Mouse (Mus musculus): ENCODE results near the gene Hdgf. TPM values are rescaled to one million over a fixed set of nuclear protein-coding genes. Genes with fewer than 3 reads are reported as not detected.

The Hdgf gene
- polyA plus RNA-seq, 1 experiment from 2014 or later, result 183 TPM

- Histone ChIP-seq H3K4me1 (replicated peaks) (peaks cover 48% of the 10 kb centered on the region), H3K4me2 (no peak overlapping the region), H3K4me3 (no peak overlapping the region), H3K36me3 (peaks cover 37% of the 10 kb centered on the region), H3K9ac (no peak overlapping the region), H3K27me3 (no peaks in the 10 kb centered on the region), H3K27ac (replicated peaks) (no peak overlapping the region), H3K9me3 (no peaks in the 10 kb centered on the region)
- ATAC-seq (ENCODE audit: low FRiP score, low read depth), result no peak
- WGBS, result 67% methylated on average over 4 of the region's 4 CpGs
Measured at GRCm38 (mm10) chr3:87934501-87934900, 28.4 kb downstream of the Hdgf start.

- Histone ChIP-seq H3K4me1 (replicated peaks) (peaks cover 46% of the 10 kb centered on the region), H3K4me3 (no peak overlapping the region), H3K9me3 (no peaks in the 10 kb centered on the region), H3K9ac (no peak overlapping the region), H3K4me2 (no peak overlapping the region), H3K27me3 (no peaks in the 10 kb centered on the region), H3K27ac (replicated peaks) (no peak overlapping the region), H3K36me3 (peaks cover 44% of the 10 kb centered on the region)
- no peak for ATAC-seq (ENCODE audit: low FRiP score, low read depth)
- 87% methylated on average over 4 of the region's 4 CpGs for whole genome bisulfite sequencing
Measured at GRCm38 (mm10) chr3:87935201-87935600, 29.1 kb downstream of the Hdgf start.

- WGBS, result 89% methylated on average over 2 of the region's 2 CpGs
- no peak overlapping the region for H3K4me3 ChIP-seq
- peak; percentile 47; the same call in 1 of the 2 replicates for ATAC-seq (ENCODE audit: low FRiP score, low read depth)
- H3K27me3 ChIP-seq, result no peaks in the 10 kb centered on the region
- peaks cover 48% of the 10 kb centered on the region for H3K36me3 ChIP-seq
- no peak overlapping the region for H3K27ac ChIP-seq (replicated peaks)
- no peak overlapping the region for H3K9ac ChIP-seq
- H3K4me2 ChIP-seq, result no peak overlapping the region
- H3K9me3 ChIP-seq, result no peaks in the 10 kb centered on the region
- peaks cover 45% of the 10 kb centered on the region for H3K4me1 ChIP-seq (replicated peaks)
Measured at GRCm38 (mm10) chr3:87935776-87936175, 29.7 kb downstream of the Hdgf start.

- no peak for ATAC-seq (ENCODE audit: low FRiP score, low read depth)
- 59% methylated on average over 5 of the region's 5 CpGs for WGBS
- H3K36me3 ChIP-seq, result peaks cover 36% of the 10 kb centered on the region
Measured at GRCm38 (mm10) chr3:87940611-87941010, 34.5 kb downstream of the Hdgf start.

GRCm38 (mm10) chr3:87942471-87942870 lies 36.4 kb downstream of the Hdgf start:
- no peak overlapping the region for H3K4me3 ChIP-seq
- no peak overlapping the region for H3K9ac ChIP-seq
- H3K4me2 ChIP-seq, result no peak overlapping the region
- H3K27me3 ChIP-seq, result no peaks in the 10 kb centered on the region
- WGBS, result 93% methylated on average over 2 of the region's 2 CpGs
- no peak for ATAC-seq (ENCODE audit: low FRiP score, low read depth)
- peaks cover 20% of the 10 kb centered on the region for H3K4me1 ChIP-seq (replicated peaks)
- H3K9me3 ChIP-seq, result no peaks in the 10 kb centered on the region
- H3K27ac ChIP-seq (replicated peaks), result no peak overlapping the region
- H3K36me3 ChIP-seq, result peaks cover 36% of the 10 kb centered on the region

More at GRCm38 (mm10) chr3:87940611-87941010, 34.5 kb downstream of the Hdgf start:
- Histone ChIP-seq H3K27ac (replicated peaks) (no peak overlapping the region), H3K9ac (no peak overlapping the region), H3K4me2 (no peak overlapping the region), H3K27me3 (no peaks in the 10 kb centered on the region), H3K4me1 (replicated peaks) (peaks cover 13% of the 10 kb centered on the region), H3K4me3 (no peak overlapping the region), H3K9me3 (no peaks in the 10 kb centered on the region)

GRCm38 (mm10) chr3:87943586-87943985 lies 37.5 kb downstream of the Hdgf start:
- Histone ChIP-seq H3K36me3 (peaks cover 33% of the 10 kb centered on the region), H3K27ac (replicated peaks) (no peak overlapping the region), H3K4me1 (replicated peaks) (peaks cover 31% of the 10 kb centered on the region), H3K27me3 (no peaks in the 10 kb centered on the region), H3K9ac (no peak overlapping the region), H3K4me2 (no peak overlapping the region), H3K9me3 (no peaks in the 10 kb centered on the region), H3K4me3 (no peak overlapping the region)
- no peak for ATAC-seq (ENCODE audit: low FRiP score, low read depth)
- WGBS, result 85% methylated on average over 7 of the region's 7 CpGs

- 10% methylated on average over 4 of the region's 4 CpGs for WGBS
- Histone ChIP-seq H3K27ac (replicated peaks) (no peak overlapping the region), H3K4me1 (replicated peaks) (peaks cover 42% of the 10 kb centered on the region), H3K36me3 (peaks cover 19% of the 10 kb centered on the region), H3K27me3 (no peaks in the 10 kb centered on the region), H3K4me2 (no peak overlapping the region), H3K9ac (no peak overlapping the region), H3K4me3 (no peak overlapping the region), H3K9me3 (no peaks in the 10 kb centered on the region)
- ATAC-seq (ENCODE audit: low FRiP score, low read depth), result peak; percentile 61
Measured at GRCm38 (mm10) chr3:87944838-87945600, 38.9 kb downstream of the Hdgf start.

GRCm38 (mm10) chr3:87945781-87946540 lies 39.8 kb downstream of the Hdgf start:
- Histone ChIP-seq H3K4me2 (no peak overlapping the region), H3K9me3 (no peaks in the 10 kb centered on the region), H3K4me1 (replicated peaks) (peaks cover 46% of the 10 kb centered on the region), H3K9ac (no peak overlapping the region), H3K36me3 (peaks cover 11% of the 10 kb centered on the region), H3K27ac (replicated peaks) (no peak overlapping the region), H3K4me3 (no peak overlapping the region), H3K27me3 (no peaks in the 10 kb centered on the region)
- no peak for ATAC-seq (ENCODE audit: low FRiP score, low read depth)
- 20% methylated on average over 12 of the region's 12 CpGs for WGBS

- Histone ChIP-seq H3K27ac (replicated peaks) (no peak overlapping the region), H3K4me3 (no peak overlapping the region), H3K4me2 (no peak overlapping the region), H3K9me3 (no peaks in the 10 kb centered on the region), H3K9ac (no peak overlapping the region), H3K27me3 (0 out of 2 replicates have a peak, but pooled peaks cover under 1% of the 10 kb centered on the region), H3K4me1 (replicated peaks) (peaks cover 46% of the 10 kb centered on the region), H3K36me3 (peaks cover 6% of the 10 kb centered on the region; the same call in 1 of the 2 replicates)
- WGBS, result 43% methylated on average over 1 of the region's 1 CpGs
- ATAC-seq (ENCODE audit: low FRiP score, low read depth), result no peak
Measured at GRCm38 (mm10) chr3:87946541-87946860, 40.4 kb downstream of the Hdgf start.

- ATAC-seq (ENCODE audit: low FRiP score, low read depth), result no peak
- H3K27ac ChIP-seq (replicated peaks), result no peak overlapping the region
- WGBS, result 5% methylated on average over 26 of the region's 26 CpGs
- no peaks in the 10 kb centered on the region for H3K36me3 ChIP-seq
- 0 out of 2 replicates have a peak overlapping the region, but pooled peaks have one; percentile 20 for H3K9ac ChIP-seq
- H3K4me2 ChIP-seq, result peak overlapping the region; percentile 59
- peak overlapping the region; percentile 26 for H3K4me3 ChIP-seq
- H3K9me3 ChIP-seq, result no peaks in the 10 kb centered on the region
- H3K27me3 ChIP-seq, result 0 out of 2 replicates have a peak, but pooled peaks cover 2% of the 10 kb centered on the region
- H3K4me1 ChIP-seq (replicated peaks), result peaks cover 51% of the 10 kb centered on the region
Measured at GRCm38 (mm10) chr3:87947056-87947810, 41.1 kb downstream of the Hdgf start.

GRCm38 (mm10) chr3:87947811-87948199 lies 41.7 kb downstream of the Hdgf start:
- Histone ChIP-seq H3K4me2 (peak overlapping the region; percentile 59), H3K9me3 (no peaks in the 10 kb centered on the region), H3K36me3 (no peaks in the 10 kb centered on the region), H3K4me3 (peak overlapping the region; percentile 26), H3K27ac (replicated peaks) (no peak overlapping the region), H3K27me3 (0 out of 2 replicates have a peak, but pooled peaks cover 2% of the 10 kb centered on the region), H3K9ac (0 out of 2 replicates have a peak overlapping the region, but pooled peaks have one; percentile 20), H3K4me1 (replicated peaks) (peaks cover 56% of the 10 kb centered on the region)
- no peak for ATAC-seq (ENCODE audit: low FRiP score, low read depth)
- under 1% methylated on average over 17 of the region's 17 CpGs for WGBS
